Mouse (Mus musculus) hindbrain, postnatal 0 days (tissue): ENCODE measurements around the gene Fam20c. TPM values are rescaled to one million over a fixed set of nuclear protein-coding genes. Genes with fewer than 3 reads are reported as not detected.
A peak's percentile ranks its signal among the peaks of the same experiment; 100 is the strongest.

Experiments used
- ATAC-seq: fragments of 200-750 bp; cut with Nextera tagmentation; 2 replicates; pipeline ENCODE4 v1.8.0; 2017; ENCODE audit warnings: mild to moderate bottlenecking, moderate TSS enrichment, moderate library complexity
- DNase-seq: peaks from one replicate; pipeline ENCODE4 v3.0.0-alpha.2; 2015; ENCODE audit warnings: low spot score
- H3K27ac ChIP-seq: fragments of 300-500 bp; sonication (generic); 2 replicates; pipeline ENCODE4 v1.5.1; 2014; ENCODE audit warnings: mild to moderate bottlenecking
- H3K27me3 ChIP-seq: fragments of 300-500 bp; sonication (generic); 2 replicates; pipeline ENCODE4 v1.6.1; 2014; ENCODE audit warnings: low read length, mixed read lengths; ENCODE audit not compliant: insufficient read depth
- H3K36me3 ChIP-seq: fragments of 300-500 bp; sonication (generic); 2 replicates; pipeline ENCODE4 v1.6.1; 2014; ENCODE audit warnings: low read length, mixed read lengths; ENCODE audit not compliant: insufficient read depth
- H3K4me1 ChIP-seq: fragments of 300-500 bp; sonication (generic); 2 replicates; pipeline ENCODE4 v1.6.1; 2014; ENCODE audit warnings: antibody characterized with exemption, low read length, mixed read lengths; ENCODE audit not compliant: insufficient read depth
- H3K4me2 ChIP-seq: fragments of 300-500 bp; sonication (generic); 2 replicates; pipeline ENCODE4 v1.6.1; 2014; ENCODE audit warnings: low read depth, mild to moderate bottlenecking, low read length, moderate library complexity, mixed read lengths
- H3K4me3 ChIP-seq: fragments of 300-500 bp; sonication (generic); 2 replicates; pipeline ENCODE4 v1.5.1; 2014; ENCODE audit warnings: low read length
- H3K9ac ChIP-seq: fragments of 300-500 bp; sonication (generic); replicated peaks from 2 replicates; pipeline ENCODE4 v1.6.1; 2014; ENCODE audit warnings: mild to moderate bottlenecking, low read length, moderate library complexity, mixed read lengths
- H3K9me3 ChIP-seq: fragments of 300-500 bp; sonication (generic); 2 replicates; pipeline ENCODE4 v1.6.1; 2016; ENCODE audit warnings: low read length, mixed read lengths
- CTCF ChIP-seq: IDR thresholded peaks from 2 replicates; pipeline ENCODE4 v1.5.1; 2016; ENCODE audit warnings: antibody characterized with exemption, control low read depth, low read depth
- WGBS: fragments of 180-500 bp; shearing (Covaris S2); extraction: QIAGEN DNeasy Blood & Tissue Kit; methylation state at CpG from one replicate; pipeline ENCODE4 v1.1.7; 2014; 5-methylcytosine and 5-hydroxymethylcytosine counted together
- polyA plus RNA-seq: library from polyadenylated mRNA; unstranded; fragments of >200 nt; fragmentation: Nextera tagmentation; extraction: Ambion mirVana; gene quantifications from 2 replicates; pipeline ENCODE4 v1.2.1, GENCODE M21; 2015
- total RNA-seq: library from RNA; depleted of rRNA; stranded (reverse); fragments of >200 nt; gene quantifications from 2 replicates; pipeline ENCODE4 v1.2.3, GENCODE M21; 2014

Gene Fam20c
- total and polyA plus RNA-seq, 2 experiments from 2014 or later, result 53.9 to 96.4 TPM

- no peak overlapping the region for H3K4me3 ChIP-seq
- no peak overlapping the region for H3K4me2 ChIP-seq
- TF ChIP-seq CTCF, result no peak
- H3K36me3 ChIP-seq, result no peaks in the 10 kb centered on the region
- H3K9ac ChIP-seq, result no peak overlapping the region
- ATAC-seq (0 out of 2 replicates have a peak, but pooled peaks have one; percentile 7), DNase-seq (no peak)
- no peak overlapping the region for H3K27ac ChIP-seq
- H3K9me3 ChIP-seq, result 0 out of 2 replicates have a peak, but pooled peaks cover 2% of the 10 kb centered on the region
- H3K27me3 ChIP-seq, result no peaks in the 10 kb centered on the region
- H3K4me1 ChIP-seq, result no peaks in the 10 kb centered on the region
- WGBS, result 70% methylated on average over 5 of the region's 5 CpGs
These were observed 12.0 kb upstream of the Fam20c start for GRCm38 (mm10) chr5:138742281-138742680.

- Histone ChIP-seq H3K4me1 (no peaks in the 10 kb centered on the region), H3K9me3 (0 out of 2 replicates have a peak, but pooled peaks cover 2% of the 10 kb centered on the region), H3K27ac (no peak overlapping the region), H3K27me3 (no peaks in the 10 kb centered on the region), H3K9ac (no peak overlapping the region), H3K36me3 (no peaks in the 10 kb centered on the region), H3K4me2 (no peak overlapping the region), H3K4me3 (no peak overlapping the region)
- ATAC-seq (no peak), DNase-seq (no peak)
- 48% methylated on average over 2 of the region's 2 CpGs for WGBS
- no peak for TF ChIP-seq CTCF
These were observed 10.7 kb upstream of the Fam20c start for GRCm38 (mm10) chr5:138743631-138744030.

- H3K4me3 ChIP-seq, result no peak overlapping the region
- H3K36me3 ChIP-seq, result no peaks in the 10 kb centered on the region
- ATAC-seq, result no peak
- WGBS, result 75% methylated on average over 5 of the region's 5 CpGs
- H3K4me1 ChIP-seq, result no peaks in the 10 kb centered on the region; the same call in 1 of the 2 replicates
- no peak overlapping the region for H3K9ac ChIP-seq
- no peak overlapping the region for H3K4me2 ChIP-seq
- no peaks in the 10 kb centered on the region for H3K27me3 ChIP-seq
- no peak for DNase-seq
- no peaks in the 10 kb centered on the region for H3K9me3 ChIP-seq
- H3K27ac ChIP-seq, result no peak overlapping the region
- no peak for TF ChIP-seq CTCF
These were observed 8.8 kb upstream of the Fam20c start for GRCm38 (mm10) chr5:138745378-138746099.

- H3K36me3 ChIP-seq, result no peaks in the 10 kb centered on the region
- no peak for DNase-seq
- WGBS, result 71% methylated on average over 4 of the region's 4 CpGs
- no peak overlapping the region for H3K9ac ChIP-seq
- peaks cover 25% of the 10 kb centered on the region for H3K4me1 ChIP-seq
- no peak for TF ChIP-seq CTCF
- H3K4me3 ChIP-seq, result peak overlapping the region; percentile 58; the same call in 1 of the 2 replicates
- peak overlapping the region; percentile 92 for H3K4me2 ChIP-seq
- no peaks in the 10 kb centered on the region for H3K9me3 ChIP-seq
- H3K27me3 ChIP-seq, result no peaks in the 10 kb centered on the region
- peak overlapping the region; percentile 97; the same call in 1 of the 2 replicates for H3K27ac ChIP-seq
- no peak for ATAC-seq
These were observed 1.0 kb upstream of the Fam20c start for GRCm38 (mm10) chr5:138753269-138753668.

- ATAC-seq (peak; percentile 39; the same call in 1 of the 2 replicates), DNase-seq (peak; percentile 59)
- Histone ChIP-seq H3K9me3 (no peaks in the 10 kb centered on the region), H3K27me3 (no peaks in the 10 kb centered on the region), H3K27ac (peak overlapping the region; percentile 97), H3K4me2 (peak overlapping the region; percentile 92), H3K4me1 (peaks cover 27% of the 10 kb centered on the region), H3K36me3 (no peaks in the 10 kb centered on the region), H3K9ac (peak overlapping the region; percentile 76), H3K4me3 (peak overlapping the region; percentile 58)
- no peak for TF ChIP-seq CTCF
- WGBS, result 3% methylated on average over 9 of the region's 9 CpGs
These were observed 390 bp upstream of the Fam20c start for GRCm38 (mm10) chr5:138753946-138754302.

GRCm38 (mm10) chr5:138755121-138755452, 773 bp downstream of the Fam20c start:
- H3K4me3 ChIP-seq, result peak overlapping the region; percentile 58
- H3K9ac ChIP-seq, result peak overlapping the region; percentile 76
- H3K9me3 ChIP-seq, result no peaks in the 10 kb centered on the region
- H3K4me2 ChIP-seq, result peak overlapping the region; percentile 92
- no peak for TF ChIP-seq CTCF
- H3K36me3 ChIP-seq, result 0 out of 2 replicates have a peak, but pooled peaks cover 3% of the 10 kb centered on the region
- H3K27ac ChIP-seq, result peak overlapping the region; percentile 97
- peaks cover 27% of the 10 kb centered on the region for H3K4me1 ChIP-seq
- ATAC-seq (no peak), DNase-seq (no peak)
- H3K27me3 ChIP-seq, result no peaks in the 10 kb centered on the region
- under 1% methylated on average over 26 of the region's 34 CpGs for WGBS
